Mouse (Mus musculus) CH12.LX (cell line): Measurements from ENCODE around the gene Gm7247. TPM values are rescaled to one million over a fixed set of nuclear protein-coding genes. Genes with fewer than 3 reads are reported as not detected.

Source experiments
- DNase-seq: peaks from one replicate; pipeline ENCODE4 v3.0.0-alpha.2; 2013; ENCODE audit errors: extremely low read depth
- H3K27ac ChIP-seq: 2 replicates; pipeline ENCODE4 v1.5.1; 2012; ENCODE audit warnings: low read depth, mild to moderate bottlenecking, control low read depth, moderate library complexity; ENCODE audit not compliant: insufficient read depth
- H3K27me3 ChIP-seq: replicated peaks from 2 replicates; pipeline ENCODE3; 2012; ENCODE audit warnings: inconsistent platforms
- H3K36me3 ChIP-seq, 2 experiments: replicated peaks in 1 of 2; 2 replicates each; pipeline versions ENCODE3 to v1.6.1; 2012; ENCODE audit warnings: inconsistent platforms in 1 of 2, low read length in 1 of 2, mild to moderate bottlenecking in 1 of 2, mixed read lengths in 1 of 2, moderate library complexity in 1 of 2; ENCODE audit not compliant: control insufficient read depth in 1 of 2, insufficient read depth in 1 of 2
- H3K4me1 ChIP-seq, 2 experiments: 2 replicates each; pipeline ENCODE4 v1.6.1; 2012; ENCODE audit warnings: inconsistent platforms in 1 of 2, moderate library complexity in 1 of 2; ENCODE audit not compliant: insufficient read depth in 2 of 2, control insufficient read depth in 1 of 2
- H3K4me2 ChIP-seq: 2 replicates; pipeline ENCODE4 v1.6.1; 2012; ENCODE audit warnings: low read depth, mild to moderate bottlenecking, control low read depth; ENCODE audit not compliant: poor library complexity, insufficient read depth, severe bottlenecking
- H3K4me3 ChIP-seq, 3 experiments: fragments of 150-350 bp in 1 of 3; sonication (generic) in 1 of 3; replicated peaks in 1 of 3; 2 replicates each; pipeline versions ENCODE3 to v1.5.1; 2011 to 2012; ENCODE audit warnings: low read depth in 2 of 3, low read length in 2 of 3, mild to moderate bottlenecking in 2 of 3, moderate library complexity in 2 of 3, control low read depth in 1 of 3, improper control_type of control experiment in 1 of 3, inconsistent platforms in 1 of 3, mixed read lengths in 1 of 3; ENCODE audit not compliant: poor library complexity in 1 of 3
- H3K79me2 ChIP-seq: replicated peaks from 2 replicates; pipeline ENCODE4 v1.6.1; 2012; ENCODE audit warnings: mild to moderate bottlenecking, moderate library complexity; ENCODE audit not compliant: control insufficient read depth, poor library complexity, insufficient read depth, severe bottlenecking; ENCODE audit errors: extremely low read depth
- H3K9ac ChIP-seq: 2 replicates; pipeline ENCODE4 v1.6.1; 2012; ENCODE audit warnings: low read depth, mild to moderate bottlenecking, control low read depth, moderate library complexity; ENCODE audit not compliant: insufficient read depth
- H3K9me3 ChIP-seq: replicated peaks from 2 replicates; pipeline ENCODE3; 2012; ENCODE audit warnings: low read length, inconsistent platforms, mixed read lengths
- BHLHE40 ChIP-seq: IDR thresholded peaks from 2 replicates; pipeline ENCODE4 v1.6.1; 2011; ENCODE audit warnings: mild to moderate bottlenecking, low read depth, low read length, improper control_type of control experiment
- CHD1 ChIP-seq: IDR thresholded peaks from 2 replicates; pipeline ENCODE4 v1.6.1; 2012; ENCODE audit warnings: low read depth, low read length, improper control_type of control experiment, inconsistent platforms
- CHD2 ChIP-seq: IDR thresholded peaks from 2 replicates; pipeline ENCODE4 v1.6.1; 2011; ENCODE audit warnings: low read length, improper control_type of control experiment
- CTCF ChIP-seq, 2 experiments: IDR thresholded peaks in 1 of 2; conservative IDR thresholded peaks in 1 of 2; 2 replicates each; pipeline ENCODE4 v1.5.1; 2011 to 2012; ENCODE audit warnings: low read depth in 2 of 2, low read length in 2 of 2, improper control_type of control experiment in 1 of 2, inconsistent platforms in 1 of 2, mild to moderate bottlenecking in 1 of 2, moderate library complexity in 1 of 2
- ELF1 ChIP-seq: IDR thresholded peaks from 2 replicates; pipeline ENCODE4 v1.6.1; 2014; ENCODE audit warnings: low read depth, mild to moderate bottlenecking, inconsistent platforms, low read length, improper control_type of control experiment
- EP300 ChIP-seq: IDR thresholded peaks from 2 replicates; pipeline ENCODE4 v1.6.1; 2011; ENCODE audit warnings: low read length, improper control_type of control experiment
- ETS1 ChIP-seq: conservative IDR thresholded peaks from 2 replicates; pipeline ENCODE4 v1.6.1; 2012; ENCODE audit warnings: low read depth, mild to moderate bottlenecking, inconsistent platforms, low read length, improper control_type of control experiment, moderate library complexity
- GABPA ChIP-seq: IDR thresholded peaks from 2 replicates; pipeline ENCODE4 v1.6.1; 2012; ENCODE audit warnings: low read depth, low read length, improper control_type of control experiment, inconsistent platforms; ENCODE audit not compliant: insufficient replicate concordance
- IRF4 ChIP-seq: IDR thresholded peaks from 2 replicates; pipeline ENCODE4 v1.6.1; 2014; ENCODE audit warnings: low read depth, mild to moderate bottlenecking, inconsistent platforms, low read length, improper control_type of control experiment
- JUN ChIP-seq: IDR thresholded peaks from 2 replicates; pipeline ENCODE4 v1.6.1; 2011; ENCODE audit warnings: low read depth, mild to moderate bottlenecking, low read length, improper control_type of control experiment, moderate library complexity; ENCODE audit not compliant: insufficient read depth
- JUND ChIP-seq: conservative IDR thresholded peaks from 2 replicates; pipeline ENCODE4 v1.6.1; 2011; ENCODE audit warnings: low read depth, low read length, improper control_type of control experiment
- KAT2A ChIP-seq: IDR thresholded peaks from 2 replicates; pipeline ENCODE4 v1.6.1; 2012; ENCODE audit warnings: low read length, improper control_type of control experiment, inconsistent platforms; ENCODE audit not compliant: insufficient replicate concordance
- MAX ChIP-seq: IDR thresholded peaks from 2 replicates; pipeline ENCODE4 v1.6.1; 2011; ENCODE audit warnings: low read length, improper control_type of control experiment
- NELFE ChIP-seq: IDR thresholded peaks from 2 replicates; pipeline ENCODE4 v1.6.1; 2011; ENCODE audit warnings: low read depth, low read length, improper control_type of control experiment
- NRF1 ChIP-seq: IDR thresholded peaks from 2 replicates; pipeline ENCODE4 v1.6.1; 2014; ENCODE audit warnings: low read depth, mild to moderate bottlenecking, inconsistent platforms, low read length, improper control_type of control experiment, moderate library complexity
- POLR2A ChIP-seq: IDR thresholded peaks from 2 replicates; pipeline ENCODE4 v1.6.1; 2011; ENCODE audit warnings: low read depth, mild to moderate bottlenecking, improper control_type of control experiment, low read length
- POLR2AphosphoS2 ChIP-seq: IDR thresholded peaks from 2 replicates; pipeline ENCODE4 v1.6.1; 2011; ENCODE audit warnings: low read depth, low read length, improper control_type of control experiment
- RAD21 ChIP-seq: IDR thresholded peaks from 2 replicates; pipeline ENCODE4 v1.6.1; 2011; ENCODE audit warnings: low read depth, mild to moderate bottlenecking, low read length, improper control_type of control experiment, moderate library complexity
- RCOR1 ChIP-seq: conservative IDR thresholded peaks from 2 replicates; pipeline ENCODE4 v1.6.1; 2012; ENCODE audit warnings: low read depth, mild to moderate bottlenecking, inconsistent platforms, low read length, improper control_type of control experiment
- SIN3A ChIP-seq: IDR thresholded peaks from 2 replicates; pipeline ENCODE4 v1.6.1; 2012; ENCODE audit warnings: low read length, improper control_type of control experiment, inconsistent platforms
- TCF12 ChIP-seq: IDR thresholded peaks from 2 replicates; pipeline ENCODE4 v1.6.1; 2014; ENCODE audit warnings: low read depth, mild to moderate bottlenecking, inconsistent platforms, low read length, improper control_type of control experiment
- USF2 ChIP-seq: conservative IDR thresholded peaks from 2 replicates; pipeline ENCODE4 v1.6.1; 2011; ENCODE audit warnings: low read depth, low read length, improper control_type of control experiment
- ZKSCAN1 ChIP-seq: IDR thresholded peaks from 2 replicates; pipeline ENCODE4 v1.6.1; 2012; ENCODE audit warnings: low read depth, inconsistent platforms, low read length, improper control_type of control experiment, borderline replicate concordance
- ZMIZ1 ChIP-seq: IDR thresholded peaks from 2 replicates; pipeline ENCODE4 v1.6.1; 2012; ENCODE audit warnings: low read depth, mild to moderate bottlenecking, inconsistent platforms, low read length, improper control_type of control experiment
- dilution Hi-C: fragments of 300-500 bp; cut with MboI; formaldehyde crosslinking; loops from 2 replicates; pipeline ENCODE4 v1.14.3; 2020; ENCODE audit warnings: low sequenced_read_pairs; ENCODE audit not compliant: extremely low pct_unique_long_range_greater_than_20kb, extremely low pct_ligation_motif_present
- in situ Hi-C: fragments of 300-500 bp; cut with MboI; formaldehyde crosslinking; loops from 3 replicates; pipeline ENCODE4 v1.14.3; 2019; ENCODE audit warnings: low sequenced_read_pairs, low pct_ligation_motif_present, low pct_unique_long_range_greater_than_20kb, mixed read lengths
- polyA plus RNA-seq: library from polyadenylated mRNA; unstranded; fragments of >175 nt; gene quantifications from 2 replicates; pipeline ENCODE4 v1.2.1, GENCODE M21; 2012; ENCODE audit warnings: low read depth; ENCODE audit not compliant: insufficient read length
- total RNA-seq, 2 experiments: library from RNA; depleted of rRNA; stranded (reverse); fragments of 300-350 nt in 1 of 2; fragments of >200 nt in 1 of 2; gene quantifications; 2 replicates each; pipeline ENCODE4 v1.2.3; 2012 to 2014

The Gm7247 gene
- total and polyA plus RNA-seq, 3 experiments: not detected

DNA sequence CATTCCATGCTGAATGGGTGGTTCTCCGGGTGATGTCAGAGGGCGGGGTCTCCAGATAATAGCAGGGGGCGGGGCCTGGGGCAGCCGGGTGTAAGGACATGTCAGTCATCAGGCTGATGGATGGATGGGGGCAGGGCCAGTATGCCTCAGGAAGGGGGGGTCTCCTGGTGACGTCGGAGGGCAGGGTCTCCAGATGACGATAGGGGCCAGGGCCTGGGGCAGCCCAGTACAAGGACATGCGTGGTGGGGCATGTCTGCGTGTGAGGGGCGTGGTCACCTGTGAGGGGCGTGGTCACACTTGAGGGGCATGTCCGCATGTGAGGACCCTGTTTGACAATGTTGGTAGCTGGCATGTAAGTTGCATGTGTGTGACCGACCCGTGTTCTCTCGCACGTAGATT, 73.0 kb downstream of the Gm7247 start:
- H3K36me3 ChIP-seq: no peaks in the 10 kb centered on the region
- dilution Hi-C loops (no loop called here), in situ Hi-C loops (no loop called here)
- H3K27me3 ChIP-seq: no peaks in the 10 kb centered on the region
- H3K4me2 ChIP-seq: no peak overlapping the region
- H3K9ac ChIP-seq: no peak overlapping the region
- H3K79me2 ChIP-seq: no peaks in the 10 kb centered on the region
- no peak overlapping the region for H3K27ac ChIP-seq
- TF ChIP-seq NRF1: no peak
- TF ChIP-seq USF2: no peak
- no peak for TF ChIP-seq RCOR1
- no peak for TF ChIP-seq ZKSCAN1
- TF ChIP-seq ZMIZ1: no peak
- TF ChIP-seq BHLHE40: no peak
- TF ChIP-seq JUND: no peak
- TF ChIP-seq ELF1: no peak
- DNase-seq: no peak
- H3K4me1 ChIP-seq: peaks cover 2 to 4% of the 10 kb centered on the region in 2 experiments; a peak in 3 of 4 replicates
- peaks cover 22% of the 10 kb centered on the region for H3K9me3 ChIP-seq
- no peak overlapping the region for H3K4me3 ChIP-seq

DNA sequence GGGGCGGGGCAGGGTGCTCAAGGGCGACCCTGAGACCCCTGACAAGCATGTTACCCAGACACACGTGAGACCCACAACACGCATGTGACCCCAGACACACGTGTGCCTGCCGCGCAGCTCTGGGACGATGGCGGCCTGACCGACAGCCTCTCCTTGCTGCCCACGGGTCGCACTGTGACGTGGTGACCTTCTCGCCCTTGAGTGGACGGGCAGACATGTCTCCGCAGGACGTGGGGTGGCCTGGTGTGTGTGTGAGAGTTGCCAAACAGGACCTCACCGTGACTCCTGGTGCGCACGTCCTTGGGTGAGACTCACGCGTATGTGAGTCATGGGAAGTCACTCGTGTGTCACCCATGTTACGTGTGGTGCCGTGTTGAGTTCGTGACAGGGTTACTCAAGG, 73.5 kb downstream of the Gm7247 start:
- in situ Hi-C loops: no loop called here
- dilution Hi-C loops: no loop called here
- Histone ChIP-seq H3K9ac (no peak overlapping the region), H3K79me2 (no peaks in the 10 kb centered on the region), H3K36me3 (no peaks in the 10 kb centered on the region), H3K27me3 (no peaks in the 10 kb centered on the region)
- no peak for TF ChIP-seq POLR2AphosphoS2
- TF ChIP-seq CHD1: no peak
- TF ChIP-seq, all 38 proteins: peak for 0
- H3K4me3 ChIP-seq: no peak overlapping the region
- no peak for DNase-seq
- no peak overlapping the region for H3K4me2 ChIP-seq
- peaks cover 22% of the 10 kb centered on the region for H3K9me3 ChIP-seq
- H3K27ac ChIP-seq: no peak overlapping the region
- H3K4me1 ChIP-seq: peaks cover 2 to 3% of the 10 kb centered on the region in 2 experiments; a peak in 3 of 4 replicates

DNA sequence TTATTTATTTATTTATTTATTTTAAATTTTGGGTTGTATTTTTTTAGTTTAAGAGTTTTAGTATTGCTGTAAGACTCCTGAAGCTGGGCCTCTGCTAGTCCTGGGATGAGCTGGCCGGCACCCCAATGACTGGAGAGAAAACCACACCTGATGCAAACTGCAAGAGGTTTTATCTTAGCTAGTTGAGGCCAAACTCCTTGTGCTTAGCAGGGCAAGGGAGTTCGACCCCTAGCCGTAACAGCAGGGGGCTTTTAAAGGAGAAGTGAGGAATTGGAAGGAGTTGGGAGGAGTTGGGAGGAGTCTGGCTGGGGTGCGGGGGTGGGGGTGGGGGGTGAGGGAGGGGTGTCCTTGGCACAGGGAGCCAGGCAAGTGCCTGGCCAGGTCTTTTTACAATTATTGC, 77.4 kb downstream of the Gm7247 start:
- Histone ChIP-seq H3K4me2 (no peak overlapping the region), H3K27ac (no peak overlapping the region), H3K79me2 (no peaks in the 10 kb centered on the region), H3K4me1 (no peaks in the 10 kb centered on the region), H3K36me3 (no peaks in the 10 kb centered on the region), H3K4me3 (no peak overlapping the region), H3K9ac (no peak overlapping the region), H3K27me3 (no peaks in the 10 kb centered on the region), H3K9me3 (peaks cover 22% of the 10 kb centered on the region)
- DNase-seq: no peak
- TF ChIP-seq GABPA (no peak), EP300 (no peak), SIN3A (no peak), NELFE (no peak), CTCF (conservative IDR thresholded peaks at IDR 0.05 in 1 of 2, IDR thresholded peaks at IDR 0.05 in 1 of 2; ENCODE audit: low read depth in 2 of 2, low read length in 2 of 2) (no peak), IRF4 (no peak), KAT2A (no peak), USF2 (no peak), ELF1 (no peak), JUND (no peak), POLR2A (no peak), MAX (no peak), TCF12 (no peak), JUN (no peak), ETS1 (no peak), RAD21 (no peak), CHD2 (no peak)
- in situ Hi-C loops (no loop called here), dilution Hi-C loops (no loop called here)
